Mouse (Mus musculus): Measurements from ENCODE around the gene Cnst.

- TF ChIP-seq CTCF (IDR thresholded peaks at IDR 0.05; ENCODE audit: control insufficient read depth, insufficient read depth, insufficient replicate concordance, low read depth, low read length) (no peak), POLR2A (IDR thresholded peaks at IDR 0.05; ENCODE audit: control insufficient read depth, low read depth, low read length) (no peak)
Observed at GRCm38 (mm10) chr1:179582021-179582433, 35.9 kb downstream of the Cnst start.

All from testis, adult 2 months (tissue).